ENCODE assay signal across 13 mouse cellular contexts in the genomic region with DNA sequence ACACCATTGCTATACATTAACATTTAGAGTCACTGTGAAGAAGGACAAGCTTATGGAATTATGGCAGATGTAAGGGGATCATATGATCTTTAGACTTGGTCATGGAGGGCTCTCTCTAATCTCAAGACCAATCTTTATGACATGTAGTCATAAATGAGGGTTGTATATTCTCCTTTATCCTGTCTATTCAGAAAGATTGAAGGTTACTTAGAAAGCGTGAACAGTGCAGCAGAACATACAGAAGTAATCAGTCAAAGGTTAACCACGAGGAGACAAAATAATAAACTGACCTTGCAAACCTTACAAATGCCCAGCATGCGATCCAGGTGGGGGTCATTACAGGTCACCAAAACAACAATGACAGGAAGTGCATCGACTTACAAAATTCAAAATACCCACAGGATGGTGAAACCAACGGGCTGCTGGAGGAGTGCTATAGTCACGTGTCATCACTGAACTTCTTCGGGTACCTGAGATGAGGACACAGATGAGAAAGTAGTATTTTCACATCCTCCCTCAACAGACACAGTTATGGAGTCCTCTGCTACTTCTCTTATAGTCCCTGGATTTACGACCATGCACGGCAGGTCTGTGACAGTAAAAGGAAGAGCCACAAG. TPM values are rescaled to one million over a fixed set of nuclear protein-coding genes. Genes with fewer than 3 reads are reported as not detected.
DNase-seq lines count a peak whose midpoint lies in the region; ATAC-seq and TF ChIP-seq lines count a peak whose summit lies in the region.
"Had no signal": no experiment of that assay in that cellular context is flagged by ENCODE, and none has a peak within 500 bp of the region (broad histone marks: within the 10 kb centered on the region; RNA-seq: fewer than 3 reads in every experiment).

No protein-coding gene starts in this region.

- peak; percentile 95 for ATAC-seq in activated CD4-positive, CD25-positive, alpha-beta regulatory T cell, adult 4 months
- peak; percentile 81 for ATAC-seq in intestine, postnatal 0 days

- H3K27ac ChIP-seq in intestine, postnatal 0 days (ENCODE audit: low read depth, low read length) = peak overlapping the region; percentile 87
- H3K27ac ChIP-seq: neural tube, embryonic 13.5 days had no signal

- TF ChIP-seq CTCF in intestine, postnatal 0 days (IDR thresholded peaks at IDR 0.05; ENCODE audit: low read depth) = no peak

- peak overlapping the region; percentile 27 for H3K4me3 ChIP-seq in intestine, postnatal 0 days (ENCODE audit: low read depth, low read length)
- H3K4me3 ChIP-seq: neural tube, embryonic 13.5 days had no signal

- no peaks in the 10 kb centered on the region for H3K4me1 ChIP-seq in intestine, postnatal 0 days (replicated peaks; ENCODE audit: control insufficient read depth, insufficient read depth, low read length)
- H3K4me1 ChIP-seq: neural tube, embryonic 13.5 days had no signal

- peak; percentile 14 for DNase-seq in kidney, adult 9 months
- no peak for DNase-seq in kidney, postnatal 25 days
- peak; percentile 43 for DNase-seq in 416B (ENCODE audit: low read depth)
- no peak for DNase-seq in right cerebral cortex, adult 2 months (ENCODE audit: low spot score in 2 of 2)
- DNase-seq in heart, adult 18-20 months = no peak
- no peak for DNase-seq in kidney, postnatal 4 days
- DNase-seq: cerebellum, adult 18-20 months; kidney, adult 18-20 months; midbrain, embryonic 14.5 days; thymus, adult 2 months had no signal

- H3K27me3 ChIP-seq in intestine, postnatal 0 days (replicated peaks; ENCODE audit: control insufficient read depth, insufficient read depth, low read length) = no peaks in the 10 kb centered on the region
- H3K27me3 ChIP-seq: neural tube, embryonic 13.5 days had no signal

- H3K9me3 ChIP-seq in intestine, postnatal 0 days (ENCODE audit: control insufficient read depth) = no peaks in the 10 kb centered on the region
- H3K9me3 ChIP-seq: neural tube, embryonic 13.5 days had no signal

- 20% methylated on average over 9 of the region's 9 CpGs for WGBS in intestine, postnatal 0 days

- H3K4me2 ChIP-seq in intestine, postnatal 0 days (replicated peaks; ENCODE audit: low read depth) = peak overlapping the region; percentile 54
- H3K4me2 ChIP-seq: neural tube, embryonic 13.5 days had no signal

- no peaks in the 10 kb centered on the region for H3K36me3 ChIP-seq in intestine, postnatal 0 days (ENCODE audit: control insufficient read depth, insufficient read depth)
- H3K36me3 ChIP-seq: neural tube, embryonic 13.5 days had no signal

- 0 out of 2 replicates have a peak overlapping the region, but pooled peaks have one; percentile 11 for H3K9ac ChIP-seq in intestine, postnatal 0 days (ENCODE audit: low read depth, low read length)
- H3K9ac ChIP-seq: neural tube, embryonic 13.5 days had no signal

RNA-seq across cellular contexts. Expression of gene Atp11b, which starts 7.0 kb away (rescaled TPM):
- polyA plus RNA-seq in activated CD4-positive, CD25-positive, alpha-beta regulatory T cell, adult 4 months (2017; shearing (Covaris generic)) = 10 to 100 TPM; 49.9 to 69.1 TPM
- 27.3 and 28.8 TPM in 2 replicates for polyA plus RNA-seq in intestine, postnatal 0 days (2015; fragmentation: Nextera tagmentation; extraction: Ambion mirVana)
- 10 to 100 TPM; 19.9 to 29.3 TPM for total RNA-seq in heart, adult 18-20 months (2021)

Comparison
In these comparisons a context has a peak if more than half of its experiments do, and no peak if none do; other contexts are left out.
1. DNase-seq: peak in kidney, adult 9 months (single experiment) and 416B (single experiment); none in kidney, postnatal 25 days (0 of 2), right cerebral cortex, adult 2 months (0 of 2), heart, adult 18-20 months (0 of 2) and kidney, postnatal 4 days (0 of 2).